Mouse (Mus musculus): ENCODE measurements at regions not wholly inside any gene's neighbourhood (a gene's known extent, or its start where the extent isn't known, plus 50 kb on each side); places are given as distances from the start of the nearest gene placed in this dataset.

GRCm38 (mm10) chr14:71231223-71231815 lies 631.7 kb upstream of the Fam160b2 start:
- peak in 1 of 2 experiments; percentile 4 for DNase-seq (ENCODE audit: low spot score in 2 of 2)

GRCm38 (mm10) chr14:71230484-71231188 lies 631.0 kb upstream of the Fam160b2 start:
- DNase-seq (ENCODE audit: low spot score in 2 of 2), result no peak

DNA sequence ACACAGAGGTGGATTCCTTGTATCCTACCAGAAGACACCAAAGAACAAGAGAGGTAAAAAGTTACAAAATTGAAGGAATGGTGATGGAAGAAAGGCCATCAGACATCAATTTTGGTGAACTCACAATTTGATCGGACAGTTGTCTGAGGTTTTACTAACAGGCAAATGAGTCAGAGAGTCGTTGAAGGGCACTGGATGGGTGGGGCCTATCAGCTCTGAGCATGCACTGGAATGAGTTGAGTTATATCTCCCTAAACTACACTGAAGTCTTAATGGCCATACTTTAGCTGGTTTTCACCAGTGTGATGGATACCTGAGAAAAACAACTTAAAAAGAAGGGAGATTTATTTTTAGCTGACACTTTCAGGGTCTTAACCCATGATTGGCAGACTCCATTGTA lies 630.3 kb upstream of the Fam160b2 start:
- no peak for DNase-seq (ENCODE audit: low spot score in 2 of 2)

GRCm38 (mm10) chr14:71228894-71229446 lies 629.3 kb upstream of the Fam160b2 start:
- no peak for DNase-seq (ENCODE audit: low spot score in 2 of 2)

DNA sequence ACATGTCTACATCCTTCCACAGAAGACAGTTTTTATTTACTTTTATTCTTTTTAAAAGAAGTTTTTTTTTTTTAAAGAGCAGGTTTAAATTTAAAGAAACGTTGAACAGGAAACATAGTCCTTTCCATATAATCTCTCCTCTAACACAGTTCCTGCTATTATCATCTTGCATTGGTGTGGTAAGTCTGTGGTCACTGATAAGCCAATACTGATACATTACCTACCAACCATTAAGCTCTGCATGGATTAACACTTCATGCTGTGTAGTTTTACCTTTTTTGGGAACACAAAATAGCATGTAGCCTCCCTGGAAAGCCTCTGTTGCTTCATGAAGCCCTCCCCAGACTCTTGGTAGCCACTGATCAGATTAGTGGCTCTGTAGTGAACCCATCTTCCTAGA lies 617.4 kb upstream of the Fam160b2 start:
- no peak for DNase-seq (ENCODE audit: low spot score in 2 of 2)

GRCm38 (mm10) chr14:71211359-71211978 lies 611.8 kb upstream of the Fam160b2 start:
- no peak for DNase-seq (ENCODE audit: low spot score in 2 of 2)

DNA sequence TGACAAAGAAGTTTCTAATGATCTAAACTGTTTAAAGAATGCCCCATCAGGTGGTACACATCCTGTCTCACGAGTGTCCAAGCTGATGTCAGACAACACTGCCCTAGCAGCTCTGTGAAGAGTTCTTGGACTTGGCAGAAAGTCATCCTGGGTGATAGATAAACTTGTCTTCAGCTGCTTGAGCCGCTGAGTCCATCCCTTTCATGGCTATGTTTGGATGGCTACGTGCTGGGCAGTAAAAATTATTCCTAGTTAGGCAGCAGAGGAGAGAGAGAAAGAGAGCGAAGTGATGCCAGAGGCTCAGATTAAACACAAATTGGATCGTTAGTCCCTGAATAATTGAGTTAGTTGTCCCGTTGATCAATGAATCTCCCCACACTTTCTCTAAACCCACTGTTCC lies 603.8 kb upstream of the Fam160b2 start:
- DNase-seq (ENCODE audit: low spot score in 2 of 2), result no peak

DNA sequence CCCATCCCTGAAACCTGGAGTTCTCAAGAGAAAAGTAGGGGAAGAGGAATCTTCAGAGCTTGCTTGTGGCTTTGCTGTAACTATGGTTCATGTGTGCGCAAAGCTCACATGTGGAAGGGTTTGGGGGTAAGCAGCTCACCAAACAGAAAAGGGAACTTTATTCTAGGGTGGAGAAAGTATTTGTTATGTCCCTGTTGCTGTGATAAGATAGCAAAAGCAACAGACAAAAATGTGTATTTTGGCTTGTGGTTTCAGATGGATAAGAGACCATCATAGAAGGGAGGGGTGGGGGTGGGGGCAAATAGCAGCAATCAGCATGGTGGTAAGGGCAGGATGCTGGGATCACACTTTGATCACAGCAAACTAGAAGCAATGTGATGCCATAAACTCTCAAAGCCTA lies 601.3 kb upstream of the Fam160b2 start:
- DNase-seq (ENCODE audit: low spot score in 2 of 2), result no peak

DNA sequence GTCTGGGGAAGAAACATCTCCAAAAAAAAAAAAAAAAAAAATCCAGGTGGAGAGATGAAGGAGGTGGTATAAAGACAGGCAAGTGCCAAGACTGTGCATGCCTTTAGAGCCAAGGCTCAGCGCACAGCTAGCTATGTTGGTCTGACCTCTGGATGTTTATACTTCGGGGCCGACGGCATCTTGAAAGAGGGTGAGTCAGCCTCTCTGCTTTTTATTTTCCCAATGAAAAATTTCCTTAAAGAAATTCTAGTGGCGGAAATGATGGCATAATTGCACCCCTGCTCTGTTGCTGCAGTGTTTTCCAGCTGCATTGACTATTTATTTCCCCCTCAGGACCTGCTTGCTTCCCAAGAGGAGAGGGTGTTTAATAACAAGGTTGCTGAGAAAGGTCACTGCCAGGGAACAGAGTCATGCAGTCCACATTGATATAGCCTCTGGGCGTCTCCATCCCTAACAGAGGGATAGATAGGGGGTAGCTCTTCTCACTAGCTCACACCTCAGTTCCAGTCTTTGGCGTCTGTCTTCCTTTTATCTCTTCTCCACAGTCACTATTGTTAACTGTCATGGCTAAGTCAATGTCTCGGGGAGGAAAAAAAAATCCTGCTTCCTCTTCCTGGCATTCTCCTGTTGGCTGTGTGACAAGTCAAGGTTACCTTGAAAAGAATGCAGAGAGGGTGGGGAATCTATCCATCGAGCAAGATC lies 599.7 kb upstream of the Fam160b2 start:
- DNase-seq (ENCODE audit: low spot score in 2 of 2), result no peak

GRCm38 (mm10) chr14:71194219-71194618 lies 594.6 kb upstream of the Fam160b2 start:
- no peak for DNase-seq (ENCODE audit: low spot score in 2 of 2)

- no peak for DNase-seq (ENCODE audit: low spot score in 2 of 2)
Measured at GRCm38 (mm10) chr14:71192486-71192885, 592.9 kb upstream of the Fam160b2 start.

- DNase-seq (ENCODE audit: low spot score in 2 of 2), result no peak
Measured at GRCm38 (mm10) chr14:71189360-71189759, 589.7 kb upstream of the Fam160b2 start.

DNA sequence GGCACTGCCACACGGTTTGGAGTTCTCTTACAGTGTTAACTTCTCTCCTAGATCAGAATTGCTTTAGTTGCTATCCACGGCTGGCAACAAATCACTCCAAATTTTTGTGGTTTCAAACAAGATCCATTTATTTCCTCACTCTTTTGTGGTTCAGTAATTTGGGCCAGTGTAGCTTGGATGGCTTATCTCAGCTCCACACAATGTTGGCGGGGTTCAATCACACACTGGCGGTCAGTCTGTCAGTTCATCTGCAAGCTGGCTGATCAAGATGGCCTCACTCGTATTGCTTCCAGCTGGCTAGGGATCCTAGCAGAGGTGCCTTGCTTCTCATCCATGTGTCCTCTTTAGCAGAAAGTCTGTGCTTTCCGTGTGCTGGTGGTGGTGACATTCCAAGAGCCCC lies 577.7 kb upstream of the Fam160b2 start:
- DNase-seq (ENCODE audit: low spot score in 2 of 2), result peak in 1 of 2 experiments; percentile 1

DNA sequence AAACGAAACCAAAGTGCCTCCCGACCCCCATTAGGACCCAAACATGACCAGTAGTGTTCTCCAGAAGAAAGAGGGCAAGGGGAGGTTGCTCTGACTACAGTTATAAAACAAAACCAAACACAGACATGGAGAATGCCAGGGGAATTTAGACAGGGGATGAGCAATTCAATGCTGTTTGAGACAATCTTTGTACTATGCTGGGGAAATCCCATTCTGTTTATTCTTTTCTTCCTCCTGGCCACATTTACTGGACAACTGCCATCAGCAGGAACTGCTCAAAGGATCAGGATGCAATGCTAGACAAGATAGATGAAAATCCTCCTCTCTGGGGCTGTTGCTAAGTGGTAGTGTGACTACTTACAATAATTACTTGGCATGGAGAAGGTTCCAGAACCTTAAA lies 574.5 kb upstream of the Fam160b2 start:
- DNase-seq (ENCODE audit: low spot score in 2 of 2), result no peak

DNA sequence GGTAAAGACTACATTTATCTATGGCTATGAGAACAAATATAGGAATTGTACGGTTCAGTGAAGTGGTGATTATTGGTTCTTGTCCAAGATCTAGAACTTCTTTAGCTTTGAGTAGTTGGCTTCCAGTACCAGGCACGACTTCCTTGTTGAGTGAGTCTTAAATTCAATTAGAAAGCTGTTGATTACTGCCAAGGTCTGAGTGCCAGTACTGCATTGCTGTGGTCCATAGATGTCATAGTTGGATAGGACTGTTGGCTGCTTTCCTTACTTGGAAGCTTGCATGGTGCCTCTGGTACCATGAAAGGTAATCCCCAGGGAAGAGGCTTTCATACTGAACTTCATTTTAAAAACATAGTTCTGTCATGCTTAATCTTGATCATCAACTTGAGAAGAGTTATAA lies 559.9 kb upstream of the Fam160b2 start:
- DNase-seq (ENCODE audit: low spot score in 2 of 2), result no peak

DNA sequence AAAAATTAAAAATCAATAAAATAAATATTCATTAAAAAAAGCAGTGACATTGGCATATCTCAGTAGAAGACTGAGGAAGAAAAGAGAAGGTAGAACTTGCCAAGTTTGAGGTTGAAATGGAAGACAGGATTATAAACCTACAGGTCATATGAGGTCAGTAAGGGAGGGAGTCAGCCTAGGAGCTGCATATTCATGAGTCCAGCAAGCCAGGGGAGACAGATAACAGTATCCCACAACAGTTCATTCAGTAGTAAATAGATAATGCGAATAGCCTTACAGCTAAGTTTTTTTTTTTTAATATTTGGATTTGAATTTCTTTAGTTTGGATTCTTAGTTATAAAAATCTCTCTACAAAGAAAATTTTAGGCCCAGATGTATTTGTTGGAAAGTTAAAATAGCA lies 542.8 kb upstream of the Fam160b2 start:
- DNase-seq (ENCODE audit: low spot score in 2 of 2), result no peak

- DNase-seq (ENCODE audit: low spot score in 2 of 2), result peak; percentile 8 to 11
Measured at GRCm38 (mm10) chr14:71129771-71130211, 530.2 kb upstream of the Fam160b2 start.

- DNase-seq (ENCODE audit: low spot score in 2 of 2), result peak; percentile 52 to 65
Measured at GRCm38 (mm10) chr14:71128495-71128894, 528.9 kb upstream of the Fam160b2 start.

- no peak for DNase-seq (ENCODE audit: low spot score in 2 of 2)
Measured at GRCm38 (mm10) chr14:71118681-71119080, 519.0 kb upstream of the Fam160b2 start.

GRCm38 (mm10) chr14:71115798-71116432 lies 516.3 kb upstream of the Fam160b2 start:
- DNase-seq (ENCODE audit: low spot score in 2 of 2), result no peak

GRCm38 (mm10) chr14:71115095-71115797 lies 515.6 kb upstream of the Fam160b2 start:
- DNase-seq (ENCODE audit: low spot score in 2 of 2), result no peak

Measured in heart, adult 9 months (tissue).